Mouse (Mus musculus) heart, adult 2 months (tissue): Measurements from ENCODE around the gene Utp11. TPM values are rescaled to one million over a fixed set of nuclear protein-coding genes. Genes with fewer than 3 reads are reported as not detected.

Source experiments
- DNase-seq, 2 experiments: peaks; one replicate each; pipeline ENCODE4 v3.0.0; 2021
- H3K27ac ChIP-seq: fragments of 200-600 bp; 2 replicates; pipeline ENCODE4 v1.8.1; 2022
- H3K27me3 ChIP-seq: fragments of 200-500 bp; 2 replicates; pipeline ENCODE4 v1.6.1; 2012; ENCODE audit warnings: mild to moderate bottlenecking, low read length, inconsistent platforms, mixed read lengths; ENCODE audit not compliant: control insufficient read depth, insufficient read depth
- H3K36me3 ChIP-seq: fragments of 200-500 bp; 2 replicates; pipeline ENCODE4 v1.6.1; 2012; ENCODE audit warnings: low read length, inconsistent platforms; ENCODE audit not compliant: control insufficient read depth, insufficient read depth
- H3K4me1 ChIP-seq: fragments of 200-500 bp; 2 replicates; pipeline ENCODE4 v1.6.1; 2011; ENCODE audit warnings: low read length; ENCODE audit not compliant: control insufficient read depth, insufficient read depth
- H3K4me3 ChIP-seq: fragments of 200-600 bp; 2 replicates; pipeline ENCODE4 v1.8.1; 2022
- H3K79me2 ChIP-seq: fragments of 200-500 bp; replicated peaks from 2 replicates; pipeline ENCODE4 v1.6.1; 2012; ENCODE audit warnings: mild to moderate bottlenecking, inconsistent platforms, low read length, moderate library complexity, mixed read lengths; ENCODE audit not compliant: control insufficient read depth, insufficient read depth
- H3K9ac ChIP-seq: fragments of 200-500 bp; 2 replicates; pipeline ENCODE4 v1.6.1; 2012; ENCODE audit warnings: low read depth, mild to moderate bottlenecking, control low read depth, inconsistent platforms, low read length, mixed read lengths
- CTCF ChIP-seq: fragments of 200-600 bp; IDR thresholded peaks from 2 replicates; pipeline ENCODE4 v1.8.1; 2022; ENCODE audit warnings: antibody characterized with exemption, mild to moderate bottlenecking, moderate library complexity
- EP300 ChIP-seq: fragments of 200-500 bp; IDR thresholded peaks from 2 replicates; pipeline ENCODE4 v1.6.1; 2011; ENCODE audit warnings: low read depth, low read length, control low read depth; ENCODE audit not compliant: insufficient read depth
- POLR2A ChIP-seq: fragments of 200-500 bp; IDR thresholded peaks from 2 replicates; pipeline ENCODE4 v1.6.1; 2011; ENCODE audit warnings: mild to moderate bottlenecking, low read depth, low read length, control low read depth; ENCODE audit not compliant: insufficient read depth
- WGBS: fragments of 180-500 bp; shearing (Covaris S2); methylation state at CpG from one replicate; pipeline ENCODE4 v1.1.7; 2018; 5-methylcytosine and 5-hydroxymethylcytosine counted together
- intact Hi-C: fragments of 180-260 bp; cut with DNase I; formaldehyde crosslinking; loops from one replicate; pipeline ENCODE4 v1.15.1; 2025
- polyA plus RNA-seq: library from polyadenylated mRNA; depleted of rRNA; stranded (reverse); fragments of >200 nt; gene quantifications from 2 replicates; pipeline ENCODE4 v1.2.3, GENCODE M21; 2012
- total RNA-seq, 2 experiments: library from RNA; stranded (reverse); gene quantifications; 2 replicates each; pipeline ENCODE4 v1.2.3; 2021

Utp11 gene
- total and polyA plus RNA-seq, 3 experiments, result 4.0 to 13.5 (median 12.1) TPM

- WGBS, result 66% methylated on average over 23 of the region's 23 CpGs
- Histone ChIP-seq H3K4me3 (no peak overlapping the region), H3K9ac (no peak overlapping the region), H3K36me3 (no peaks in the 10 kb centered on the region), H3K4me1 (peaks cover 25% of the 10 kb centered on the region), H3K27me3 (no peaks in the 10 kb centered on the region), H3K27ac (peak overlapping the region; percentile 52), H3K79me2 (no peaks in the 10 kb centered on the region)
- TF ChIP-seq EP300, result no peak
- no peak for TF ChIP-seq POLR2A
- TF ChIP-seq CTCF, result no peak
- intact Hi-C loops, result no loop called here
- no peak for DNase-seq
Observed at GRCm38 (mm10) chr4:124705661-124706269, 12.4 kb upstream of the Utp11 start.

GRCm38 (mm10) chr4:124704797-124705474, 11.5 kb upstream of the Utp11 start:
- Histone ChIP-seq H3K4me3 (no peak overlapping the region), H3K27me3 (no peaks in the 10 kb centered on the region), H3K36me3 (no peaks in the 10 kb centered on the region), H3K27ac (peak overlapping the region; percentile 52), H3K4me1 (peaks cover 25% of the 10 kb centered on the region), H3K79me2 (no peaks in the 10 kb centered on the region), H3K9ac (no peak overlapping the region)
- 27% methylated on average over 11 of the region's 11 CpGs for WGBS
- TF ChIP-seq CTCF (no peak), EP300 (no peak), POLR2A (no peak)
- DNase-seq, result peak; percentile 49 to 58
- intact Hi-C loops, result no loop called here

GRCm38 (mm10) chr4:124703881-124704796, 10.7 kb upstream of the Utp11 start:
- intact Hi-C loops, result no loop called here
- DNase-seq, result peak; percentile 20 to 39
- H3K9ac ChIP-seq, result no peak overlapping the region
- WGBS, result 27% methylated on average over 6 of the region's 6 CpGs
- H3K27me3 ChIP-seq, result no peaks in the 10 kb centered on the region
- H3K79me2 ChIP-seq, result no peaks in the 10 kb centered on the region
- H3K4me3 ChIP-seq, result no peak overlapping the region
- peaks cover 23% of the 10 kb centered on the region for H3K4me1 ChIP-seq
- H3K36me3 ChIP-seq, result no peaks in the 10 kb centered on the region
- peak overlapping the region; percentile 52 for H3K27ac ChIP-seq
- no peak for TF ChIP-seq POLR2A

- Histone ChIP-seq H3K27me3 (no peaks in the 10 kb centered on the region), H3K27ac (peak overlapping the region; percentile 52), H3K36me3 (no peaks in the 10 kb centered on the region), H3K79me2 (no peaks in the 10 kb centered on the region), H3K9ac (0 out of 2 replicates have a peak overlapping the region, but pooled peaks have one; percentile 2), H3K4me3 (no peak overlapping the region), H3K4me1 (peaks cover 23% of the 10 kb centered on the region)
- intact Hi-C loops, result no loop called here
- DNase-seq, result peak; percentile 58 to 65
- whole genome bisulfite sequencing, result 5% methylated on average over 2 of the region's 2 CpGs
- no peak for TF ChIP-seq CTCF
- TF ChIP-seq EP300, result peak; percentile 45; the same call in 1 of the 2 replicates
Observed at GRCm38 (mm10) chr4:124703406-124703805, 10.0 kb upstream of the Utp11 start.

- peak; percentile 33 to 44 for DNase-seq
- intact Hi-C loops, result no loop called here
- Histone ChIP-seq H3K36me3 (no peaks in the 10 kb centered on the region), H3K79me2 (no peaks in the 10 kb centered on the region), H3K27ac (peak overlapping the region; percentile 74), H3K4me3 (no peak overlapping the region), H3K9ac (no peak overlapping the region), H3K27me3 (no peaks in the 10 kb centered on the region), H3K4me1 (peaks cover 21% of the 10 kb centered on the region)
- 27% methylated on average over 4 of the region's 5 CpGs for WGBS
- TF ChIP-seq EP300 (no peak), POLR2A (no peak), CTCF (no peak)
Observed at GRCm38 (mm10) chr4:124701916-124702315, 8.5 kb upstream of the Utp11 start.
